Mouse (Mus musculus): Measurements from ENCODE around the gene Nme7. TPM values are rescaled to one million over a fixed set of nuclear protein-coding genes. Genes with fewer than 3 reads are reported as not detected.

Nme7 gene
- polyA plus RNA-seq, 1 experiment = not detected

GRCm38 (mm10) chr1:164284007-164284406 is 19.9 kb upstream of the Nme7 start:
- Histone ChIP-seq H3K4me3 (ENCODE audit: insufficient read depth, low read depth, low read length) (no peak overlapping the region), H3K27ac (ENCODE audit: insufficient read depth, low read depth, low read length) (no peak overlapping the region), H3K4me1 (ENCODE audit: control insufficient read depth, insufficient read depth, low read length) (no peaks in the 10 kb centered on the region)
- TF ChIP-seq CTCF (IDR thresholded peaks at IDR 0.05; ENCODE audit: insufficient read depth, low read depth, low read length) (no peak), POLR2A (IDR thresholded peaks at IDR 0.05; ENCODE audit: insufficient read depth, low read depth, low read length) (no peak)
- WGBS = 91% methylated on average over 3 of the region's 3 CpGs

- Histone ChIP-seq H3K4me3 (ENCODE audit: insufficient read depth, low read depth, low read length) (no peak overlapping the region), H3K27ac (ENCODE audit: insufficient read depth, low read depth, low read length) (no peak overlapping the region), H3K4me1 (ENCODE audit: control insufficient read depth, insufficient read depth, low read length) (no peaks in the 10 kb centered on the region)
- WGBS = 46% methylated on average over 15 of the region's 15 CpGs
- TF ChIP-seq POLR2A (IDR thresholded peaks at IDR 0.05; ENCODE audit: insufficient read depth, low read depth, low read length) (no peak), CTCF (IDR thresholded peaks at IDR 0.05; ENCODE audit: insufficient read depth, low read depth, low read length) (no peak)
Observed at GRCm38 (mm10) chr1:164287406-164287805, 16.5 kb upstream of the Nme7 start.

GRCm38 (mm10) chr1:164292040-164292439 is 11.9 kb upstream of the Nme7 start:
- no peak overlapping the region for H3K27ac ChIP-seq (ENCODE audit: insufficient read depth, low read depth, low read length)
- H3K4me3 ChIP-seq (ENCODE audit: insufficient read depth, low read depth, low read length) = no peak overlapping the region
- WGBS = 84% methylated on average over 5 of the region's 5 CpGs
- H3K4me1 ChIP-seq (ENCODE audit: control insufficient read depth, insufficient read depth, low read length) = no peaks in the 10 kb centered on the region
- TF ChIP-seq CTCF (IDR thresholded peaks at IDR 0.05; ENCODE audit: insufficient read depth, low read depth, low read length) (no peak), POLR2A (IDR thresholded peaks at IDR 0.05; ENCODE audit: insufficient read depth, low read depth, low read length) (no peak)

- 95% methylated on average over 6 of the region's 6 CpGs for WGBS
- TF ChIP-seq CTCF (IDR thresholded peaks at IDR 0.05; ENCODE audit: insufficient read depth, low read depth, low read length) (no peak), POLR2A (IDR thresholded peaks at IDR 0.05; ENCODE audit: insufficient read depth, low read depth, low read length) (no peak)
Observed at GRCm38 (mm10) chr1:164294071-164294470, 9.8 kb upstream of the Nme7 start.

GRCm38 (mm10) chr1:164296473-164296872 is 7.4 kb upstream of the Nme7 start:
- 91% methylated on average over 4 of the region's 5 CpGs for WGBS
- TF ChIP-seq CTCF (IDR thresholded peaks at IDR 0.05; ENCODE audit: insufficient read depth, low read depth, low read length) = no peak
- H3K4me1 ChIP-seq (ENCODE audit: control insufficient read depth, insufficient read depth, low read length) = no peaks in the 10 kb centered on the region
- H3K27ac ChIP-seq (ENCODE audit: insufficient read depth, low read depth, low read length) = no peak overlapping the region
- no peak overlapping the region for H3K4me3 ChIP-seq (ENCODE audit: insufficient read depth, low read depth, low read length)

More at GRCm38 (mm10) chr1:164294071-164294470, 9.8 kb upstream of the Nme7 start:
- H3K4me1 ChIP-seq (ENCODE audit: control insufficient read depth, insufficient read depth, low read length) = no peaks in the 10 kb centered on the region
- no peak overlapping the region for H3K27ac ChIP-seq (ENCODE audit: insufficient read depth, low read depth, low read length)
- no peak overlapping the region for H3K4me3 ChIP-seq (ENCODE audit: insufficient read depth, low read depth, low read length)

- 94% methylated on average over 4 of the region's 4 CpGs for WGBS
- Histone ChIP-seq H3K4me3 (ENCODE audit: insufficient read depth, low read depth, low read length) (no peak overlapping the region), H3K4me1 (ENCODE audit: control insufficient read depth, insufficient read depth, low read length) (peaks cover 5% of the 10 kb centered on the region; the same call in 1 of the 2 replicates), H3K27ac (ENCODE audit: insufficient read depth, low read depth, low read length) (no peak overlapping the region)
- TF ChIP-seq POLR2A (IDR thresholded peaks at IDR 0.05; ENCODE audit: insufficient read depth, low read depth, low read length) = no peak
- TF ChIP-seq CTCF (IDR thresholded peaks at IDR 0.05; ENCODE audit: insufficient read depth, low read depth, low read length) = no peak
Observed at GRCm38 (mm10) chr1:164301949-164302348, 2.0 kb upstream of the Nme7 start.

GRCm38 (mm10) chr1:164307124-164307751 is 3.3 kb downstream of the Nme7 start, which contains the start of gene Blzf1:
Gene Blzf1, minus strand, starts transcription at chr1:164307489.
- under 1% methylated on average over 35 of the region's 35 CpGs for WGBS
- TF ChIP-seq POLR2A (IDR thresholded peaks at IDR 0.05; ENCODE audit: insufficient read depth, low read depth, low read length) (no peak), CTCF (IDR thresholded peaks at IDR 0.05; ENCODE audit: insufficient read depth, low read depth, low read length) (no peak)

GRCm38 (mm10) chr1:164307922-164308321 is 4.0 kb downstream of the Nme7 start:
- Histone ChIP-seq H3K4me1 (ENCODE audit: control insufficient read depth, insufficient read depth, low read length) (peaks cover 5% of the 10 kb centered on the region; the same call in 1 of the 2 replicates), H3K27ac (ENCODE audit: insufficient read depth, low read depth, low read length) (no peak overlapping the region), H3K4me3 (ENCODE audit: insufficient read depth, low read depth, low read length) (peak overlapping the region; percentile 59)
- TF ChIP-seq POLR2A (IDR thresholded peaks at IDR 0.05; ENCODE audit: insufficient read depth, low read depth, low read length) (no peak), CTCF (IDR thresholded peaks at IDR 0.05; ENCODE audit: insufficient read depth, low read depth, low read length) (no peak)
- 4% methylated on average over 10 of the region's 10 CpGs for WGBS

More at GRCm38 (mm10) chr1:164307124-164307751, 3.3 kb downstream of the Nme7 start, which contains the start of gene Blzf1:
- H3K4me1 ChIP-seq (ENCODE audit: control insufficient read depth, insufficient read depth, low read length) = peaks cover 5% of the 10 kb centered on the region; the same call in 1 of the 2 replicates
- peak within 1 kb of the TSS; percentile 56; the same call in 1 of the 2 replicates for H3K27ac ChIP-seq (ENCODE audit: insufficient read depth, low read depth, low read length)
- peak within 1 kb of the TSS; percentile 85 for H3K4me3 ChIP-seq (ENCODE audit: insufficient read depth, low read depth, low read length)

GRCm38 (mm10) chr1:164314085-164314484 is 10.2 kb downstream of the Nme7 start:
- Histone ChIP-seq H3K4me1 (ENCODE audit: control insufficient read depth, insufficient read depth, low read length) (no peaks in the 10 kb centered on the region), H3K27ac (ENCODE audit: insufficient read depth, low read depth, low read length) (no peak overlapping the region), H3K4me3 (ENCODE audit: insufficient read depth, low read depth, low read length) (no peak overlapping the region)
- TF ChIP-seq CTCF (IDR thresholded peaks at IDR 0.05; ENCODE audit: insufficient read depth, low read depth, low read length) (no peak), POLR2A (IDR thresholded peaks at IDR 0.05; ENCODE audit: insufficient read depth, low read depth, low read length) (no peak)
- whole genome bisulfite sequencing = 85% methylated on average over 5 of the region's 5 CpGs
